Mouse (Mus musculus) heart, adult 2 months (tissue): ENCODE results near the gene Ceacam15. TPM values are rescaled to one million over a fixed set of nuclear protein-coding genes. Genes with fewer than 3 reads are reported as not detected.
A peak's percentile ranks its signal among the peaks of the same experiment; 100 is the strongest.

Experiments used
- DNase-seq, 2 experiments: peaks; one replicate each; pipeline ENCODE4 v3.0.0; 2021
- H3K27ac ChIP-seq: fragments of 200-600 bp; 2 replicates; pipeline ENCODE4 v1.8.1; 2022
- H3K27me3 ChIP-seq: fragments of 200-500 bp; 2 replicates; pipeline ENCODE4 v1.6.1; 2012; ENCODE audit warnings: mild to moderate bottlenecking, low read length, inconsistent platforms, mixed read lengths; ENCODE audit not compliant: control insufficient read depth, insufficient read depth
- H3K36me3 ChIP-seq: fragments of 200-500 bp; 2 replicates; pipeline ENCODE4 v1.6.1; 2012; ENCODE audit warnings: low read length, inconsistent platforms; ENCODE audit not compliant: control insufficient read depth, insufficient read depth
- H3K4me1 ChIP-seq: fragments of 200-500 bp; 2 replicates; pipeline ENCODE4 v1.6.1; 2011; ENCODE audit warnings: low read length; ENCODE audit not compliant: control insufficient read depth, insufficient read depth
- H3K4me3 ChIP-seq: fragments of 200-600 bp; 2 replicates; pipeline ENCODE4 v1.8.1; 2022
- H3K79me2 ChIP-seq: fragments of 200-500 bp; replicated peaks from 2 replicates; pipeline ENCODE4 v1.6.1; 2012; ENCODE audit warnings: mild to moderate bottlenecking, inconsistent platforms, low read length, moderate library complexity, mixed read lengths; ENCODE audit not compliant: control insufficient read depth, insufficient read depth
- H3K9ac ChIP-seq: fragments of 200-500 bp; 2 replicates; pipeline ENCODE4 v1.6.1; 2012; ENCODE audit warnings: low read depth, mild to moderate bottlenecking, control low read depth, inconsistent platforms, low read length, mixed read lengths
- CTCF ChIP-seq: fragments of 200-600 bp; IDR thresholded peaks from 2 replicates; pipeline ENCODE4 v1.8.1; 2022; ENCODE audit warnings: antibody characterized with exemption, mild to moderate bottlenecking, moderate library complexity
- EP300 ChIP-seq: fragments of 200-500 bp; IDR thresholded peaks from 2 replicates; pipeline ENCODE4 v1.6.1; 2011; ENCODE audit warnings: low read depth, low read length, control low read depth; ENCODE audit not compliant: insufficient read depth
- POLR2A ChIP-seq: fragments of 200-500 bp; IDR thresholded peaks from 2 replicates; pipeline ENCODE4 v1.6.1; 2011; ENCODE audit warnings: mild to moderate bottlenecking, low read depth, low read length, control low read depth; ENCODE audit not compliant: insufficient read depth
- WGBS: fragments of 180-500 bp; shearing (Covaris S2); methylation state at CpG from one replicate; pipeline ENCODE4 v1.1.7; 2018; 5-methylcytosine and 5-hydroxymethylcytosine counted together
- intact Hi-C: fragments of 180-260 bp; cut with DNase I; formaldehyde crosslinking; loops from one replicate; pipeline ENCODE4 v1.15.1; 2025
- polyA plus RNA-seq: library from polyadenylated mRNA; depleted of rRNA; stranded (reverse); fragments of >200 nt; gene quantifications from 2 replicates; pipeline ENCODE4 v1.2.3, GENCODE M21; 2012; rRNA removed
- total RNA-seq, 2 experiments: library from RNA; stranded (reverse); gene quantifications; 2 replicates each; pipeline ENCODE4 v1.2.3; 2021

Ceacam15 gene
- total and polyA plus RNA-seq, 3 experiments, result 0.14 TPM; not detected in 2

- Histone ChIP-seq H3K4me1 (no peaks in the 10 kb centered on the region; the same call in none of the 2 replicates), H3K4me3 (no peak overlapping the region), H3K27ac (no peak overlapping the region), H3K9ac (no peak overlapping the region), H3K36me3 (no peaks in the 10 kb centered on the region), H3K79me2 (no peaks in the 10 kb centered on the region), H3K27me3 (no peaks in the 10 kb centered on the region)
- no peak for DNase-seq
- WGBS, result 72% methylated on average over 4 of the region's 4 CpGs
- intact Hi-C loops, result no loop called here
- TF ChIP-seq POLR2A (no peak), CTCF (no peak), EP300 (no peak)
Observed at GRCm38 (mm10) chr7:16631932-16632331, 43.6 kb downstream of the Ceacam15 start.

DNA sequence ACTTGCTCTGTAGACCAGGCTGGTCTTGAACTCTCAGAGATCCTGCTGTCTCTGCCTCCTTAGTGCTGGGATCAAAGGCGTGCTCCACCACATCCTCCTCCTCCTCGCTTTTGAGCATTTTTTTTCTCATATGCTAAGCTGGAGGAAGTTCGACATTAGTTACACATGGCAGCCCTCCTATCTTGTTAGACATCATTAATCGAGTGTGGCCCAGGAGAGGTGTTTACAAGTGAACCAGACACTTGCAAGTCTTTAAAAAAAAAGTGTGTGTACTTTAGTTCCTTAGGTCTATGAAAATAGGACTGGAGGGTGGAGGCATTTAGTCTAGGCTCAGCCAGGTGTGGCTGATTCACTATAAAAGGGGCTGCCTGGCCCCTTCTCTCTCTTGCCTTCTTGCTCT lies 44.5 kb downstream of the Ceacam15 start:
- H3K4me3 ChIP-seq, result no peak overlapping the region
- no peaks in the 10 kb centered on the region for H3K27me3 ChIP-seq
- no peak overlapping the region for H3K27ac ChIP-seq
- no peak for TF ChIP-seq CTCF
- TF ChIP-seq POLR2A, result no peak
- TF ChIP-seq EP300, result no peak
- DNase-seq, result no peak
- no peaks in the 10 kb centered on the region; the same call in none of the 2 replicates for H3K4me1 ChIP-seq
- H3K9ac ChIP-seq, result no peak overlapping the region
- no peaks in the 10 kb centered on the region for H3K36me3 ChIP-seq
- WGBS, result 62% methylated on average over 4 of the region's 4 CpGs
- no peaks in the 10 kb centered on the region for H3K79me2 ChIP-seq
- intact Hi-C loops, result no loop called here

DNA sequence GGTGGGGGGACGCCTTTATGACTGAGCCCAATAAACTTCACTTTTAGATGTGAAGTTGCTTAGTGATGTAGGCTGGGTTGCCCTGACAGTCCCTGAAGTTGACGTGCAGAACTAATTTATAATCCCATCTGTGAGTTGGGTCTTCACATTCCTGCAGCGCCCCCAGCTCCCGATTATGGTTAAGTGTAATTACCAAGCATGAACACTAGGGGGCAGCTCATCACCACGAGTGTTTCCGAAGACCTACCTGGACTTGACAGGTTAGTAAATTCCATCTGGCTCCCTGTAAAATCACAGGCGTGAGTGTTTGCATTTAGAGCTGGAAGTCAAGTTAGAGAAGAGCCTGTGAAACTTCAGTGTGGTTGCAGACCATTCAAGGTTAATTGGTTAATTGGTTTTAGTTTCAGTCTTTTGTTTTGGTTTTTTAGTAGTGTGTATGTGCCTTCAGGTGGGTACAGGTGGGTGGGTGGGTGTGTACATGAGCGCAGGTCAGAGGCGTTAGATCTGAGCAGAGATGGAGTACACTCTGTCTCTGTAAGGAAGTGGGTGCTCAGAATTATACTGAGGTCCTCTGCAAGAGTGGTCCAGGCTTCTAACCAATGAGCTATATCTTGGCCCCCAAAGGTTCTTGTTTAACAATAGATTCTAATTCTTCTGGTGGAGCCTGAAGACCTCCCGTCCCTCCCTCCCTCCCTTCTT lies 45.8 kb downstream of the Ceacam15 start:
- no peaks in the 10 kb centered on the region for H3K36me3 ChIP-seq
- no peak overlapping the region for H3K27ac ChIP-seq
- WGBS, result 17% methylated on average over 10 of the region's 10 CpGs
- peak; percentile 59; the same call in 1 of the 2 replicates for TF ChIP-seq EP300
- TF ChIP-seq CTCF, result peak; percentile 92
- no peak for TF ChIP-seq POLR2A
- H3K27me3 ChIP-seq, result no peaks in the 10 kb centered on the region
- H3K9ac ChIP-seq, result no peak overlapping the region
- DNase-seq, result peak; percentile 32 to 51
- H3K4me3 ChIP-seq, result no peak overlapping the region
- no peaks in the 10 kb centered on the region; the same call in 1 of the 2 replicates for H3K4me1 ChIP-seq
- intact Hi-C loops, result loop anchor here (1.0 to 5.0 kb wide), 4 partner anchors 66 to 278 kb away; partner anchors contain the start of gene Ptgir
- H3K79me2 ChIP-seq, result no peaks in the 10 kb centered on the region

- H3K9ac ChIP-seq, result no peak overlapping the region
- no peaks in the 10 kb centered on the region; the same call in 1 of the 2 replicates for H3K4me1 ChIP-seq
- H3K36me3 ChIP-seq, result no peaks in the 10 kb centered on the region
- no peaks in the 10 kb centered on the region for H3K27me3 ChIP-seq
- 31% methylated on average over 12 of the region's 12 CpGs for WGBS
- TF ChIP-seq EP300 (peak; percentile 67; the same call in 1 of the 2 replicates), CTCF (peak; percentile 97), POLR2A (no peak)
- no peak overlapping the region for H3K27ac ChIP-seq
- DNase-seq, result peak; percentile 34 to 53
- H3K4me3 ChIP-seq, result no peak overlapping the region
- intact Hi-C loops, result loop anchor here (2.0 to 5.0 kb wide), 2 partner anchors 181 to 279 kb away; partner anchors contain the start of gene Ptgir
- no peaks in the 10 kb centered on the region for H3K79me2 ChIP-seq
Observed at GRCm38 (mm10) chr7:16628096-16628771, 47.3 kb downstream of the Ceacam15 start.

- H3K4me1 ChIP-seq, result no peaks in the 10 kb centered on the region; the same call in 1 of the 2 replicates
- H3K27me3 ChIP-seq, result no peaks in the 10 kb centered on the region
- no peaks in the 10 kb centered on the region for H3K79me2 ChIP-seq
- H3K36me3 ChIP-seq, result no peaks in the 10 kb centered on the region
- no peak for DNase-seq
- no peak overlapping the region for H3K27ac ChIP-seq
- no peak overlapping the region for H3K9ac ChIP-seq
- no peak overlapping the region for H3K4me3 ChIP-seq
- intact Hi-C loops, result no loop called here
- TF ChIP-seq POLR2A, result no peak
- no peak for TF ChIP-seq EP300
- TF ChIP-seq CTCF, result no peak
Observed at GRCm38 (mm10) chr7:16623687-16624086, 51.8 kb downstream of the Ceacam15 start.

GRCm38 (mm10) chr7:16623131-16623530 lies 52.4 kb downstream of the Ceacam15 start:
- intact Hi-C loops, result no loop called here
- WGBS, result 59% methylated on average over 4 of the region's 4 CpGs
- TF ChIP-seq EP300 (no peak), POLR2A (no peak), CTCF (no peak)

More at GRCm38 (mm10) chr7:16623131-16623530, 52.4 kb downstream of the Ceacam15 start:
- Histone ChIP-seq H3K27me3 (no peaks in the 10 kb centered on the region), H3K4me3 (no peak overlapping the region), H3K36me3 (no peaks in the 10 kb centered on the region), H3K4me1 (no peaks in the 10 kb centered on the region; the same call in 1 of the 2 replicates), H3K9ac (no peak overlapping the region), H3K79me2 (no peaks in the 10 kb centered on the region), H3K27ac (no peak overlapping the region)
- DNase-seq, result no peak

Other genes with a start within 250 kb of the Ceacam15 start
- gene Tmem160, start 222.9 kb downstream of the Ceacam15 start, total RNA-seq, result 10 to 100 TPM; 82.9 to 88.2 TPM
- 109 and 140 TPM in 2 replicates for gene Tmem160, start 222.9 kb downstream of the Ceacam15 start, polyA plus RNA-seq
- not detected for gene Npas1, start 198.0 kb downstream of the Ceacam15 start, total RNA-seq
- gene Npas1, start 198.0 kb downstream of the Ceacam15 start, polyA plus RNA-seq, result not detected in 2 replicates
- 10 to 100 TPM; 32.5 to 33.8 TPM for gene Arhgap35, start 60.7 kb downstream of the Ceacam15 start, total RNA-seq
- gene Arhgap35, start 60.7 kb downstream of the Ceacam15 start, polyA plus RNA-seq, result 15.6 and 22.9 TPM in 2 replicates
- gene Ceacam9, start 46.2 kb upstream of the Ceacam15 start, total RNA-seq, result not detected
- gene Ceacam9, start 46.2 kb upstream of the Ceacam15 start, polyA plus RNA-seq, result not detected in 2 replicates
- gene Ap2s1, start 62.7 kb upstream of the Ceacam15 start, total RNA-seq, result 10 to 100 TPM; 69.7 to 75.3 TPM
- gene Ap2s1, start 62.7 kb upstream of the Ceacam15 start, polyA plus RNA-seq, result 122 and 123 TPM in 2 replicates
- gene Slc1a5, start 105.6 kb upstream of the Ceacam15 start, total RNA-seq, result 10 to 100 TPM; 20.9 to 26.1 TPM
- gene Slc1a5, start 105.6 kb upstream of the Ceacam15 start, polyA plus RNA-seq, result 35.6 and 57.0 TPM in 2 replicates
- 10 to 100 TPM; 55.5 to 56.2 TPM for gene Strn4, start 140.2 kb upstream of the Ceacam15 start, total RNA-seq
- 94.2 and 101 TPM in 2 replicates for gene Strn4, start 140.2 kb upstream of the Ceacam15 start, polyA plus RNA-seq
- 10 to 100 TPM; 49.5 to 52.8 TPM for gene Fkrp, start 141.0 kb upstream of the Ceacam15 start, total RNA-seq
- gene Fkrp, start 141.0 kb upstream of the Ceacam15 start, polyA plus RNA-seq, result 40.3 and 51.3 TPM in 2 replicates
- 10 to 100 TPM; 15.3 to 19.9 TPM for gene Prkd2, start 167.2 kb upstream of the Ceacam15 start, total RNA-seq
- gene Prkd2, start 167.2 kb upstream of the Ceacam15 start, polyA plus RNA-seq, result 24.5 and 26.2 TPM in 2 replicates
- 10 to 100 TPM in 1 of 2 experiments, 1 to 10 TPM in 1; 8.6 to 12.1 TPM for gene Dact3, start 199.6 kb upstream of the Ceacam15 start, total RNA-seq
- 19.6 and 20.0 TPM in 2 replicates for gene Dact3, start 199.6 kb upstream of the Ceacam15 start, polyA plus RNA-seq
- gene Gng8, start 216.1 kb upstream of the Ceacam15 start, total RNA-seq, result 1 to 10 TPM in 1 of 2 experiments, under 1 TPM in 1; 0.47 to 1.6 TPM
- 7.4 and 13.1 TPM in 2 replicates for gene Gng8, start 216.1 kb upstream of the Ceacam15 start, polyA plus RNA-seq
- gene Ptgir, start 230.8 kb upstream of the Ceacam15 start, total RNA-seq, result 1 to 10 TPM; 1.9 to 2.9 TPM
- gene Ptgir, start 230.8 kb upstream of the Ceacam15 start, polyA plus RNA-seq, result 5.2 and 7.4 TPM in 2 replicates
- gene Calm3, start 248.4 kb upstream of the Ceacam15 start, total RNA-seq, result 100 to 1,000 TPM; 168 to 175 TPM
- 163 and 206 TPM in 2 replicates for gene Calm3, start 248.4 kb upstream of the Ceacam15 start, polyA plus RNA-seq